Mouse (Mus musculus): ENCODE data around the gene Tmc8.
A peak's percentile ranks its signal among the peaks of the same experiment; 100 is the strongest.
"Not testable (repeated sequence)": the region's sequence is repeated elsewhere in the genome, so short reads cannot be mapped to it uniquely, and the experiment has no call there.

Tmc8 gene

DNA sequence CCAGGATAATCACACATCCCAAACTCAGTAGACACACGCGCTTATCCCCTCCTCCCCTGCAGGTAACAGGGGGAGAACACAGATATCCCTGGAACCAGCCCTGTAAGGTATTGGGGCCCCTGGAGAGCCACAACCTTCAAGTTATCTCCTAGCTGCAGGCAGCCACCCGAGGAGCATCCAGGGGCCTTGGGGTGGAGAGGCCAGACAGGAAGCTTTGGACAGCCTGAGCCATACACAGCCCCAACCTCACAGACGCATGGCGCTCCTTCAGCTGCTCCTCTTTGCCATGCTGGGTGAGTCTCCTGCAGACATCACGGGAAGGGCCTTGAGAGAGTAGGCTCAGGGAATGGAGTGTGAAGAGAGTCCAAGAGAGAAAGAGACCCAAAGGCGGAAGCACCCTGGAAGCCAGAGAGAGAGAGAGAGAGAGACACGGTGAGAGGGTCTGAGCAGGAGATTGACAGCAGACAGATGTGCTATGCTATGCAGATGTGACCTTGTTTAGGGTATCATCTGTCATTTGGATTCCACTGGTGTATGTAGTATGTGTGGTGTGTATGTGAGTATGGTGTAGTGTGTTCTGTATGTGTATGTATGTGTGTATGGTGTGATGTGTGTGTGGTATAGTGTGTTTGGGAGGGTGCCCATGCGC, 15.8 kb downstream of the Tmc8 start, which contains the start of gene 6030468B19Rik:
6030468B19Rik (plus strand) TSS at position 150 of the 649 bp plus-strand sequence.
- no peak for DNase-seq (ENCODE audit: low spot score in 2 of 2)

DNA sequence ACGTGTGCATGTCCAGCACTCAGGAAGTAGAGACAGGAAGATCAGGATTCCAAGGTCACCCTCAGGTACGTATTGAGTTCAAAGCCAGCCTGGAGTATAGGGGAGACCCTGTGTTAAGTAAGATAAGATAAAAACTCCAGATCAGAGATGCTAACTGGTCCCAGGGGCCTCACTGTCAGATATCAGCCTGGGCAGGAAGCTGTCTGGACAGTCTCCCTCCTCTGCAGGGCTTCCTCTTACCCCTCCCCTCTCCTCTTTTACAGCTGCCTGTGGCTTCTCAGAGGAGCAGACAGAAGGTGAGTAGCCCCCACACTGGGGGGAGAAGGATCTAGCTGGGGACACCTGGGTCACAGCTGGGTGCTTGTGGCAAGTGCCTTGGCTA, 16.3 kb downstream of the Tmc8 start:
- DNase-seq (ENCODE audit: low spot score in 2 of 2), result no peak

DNA sequence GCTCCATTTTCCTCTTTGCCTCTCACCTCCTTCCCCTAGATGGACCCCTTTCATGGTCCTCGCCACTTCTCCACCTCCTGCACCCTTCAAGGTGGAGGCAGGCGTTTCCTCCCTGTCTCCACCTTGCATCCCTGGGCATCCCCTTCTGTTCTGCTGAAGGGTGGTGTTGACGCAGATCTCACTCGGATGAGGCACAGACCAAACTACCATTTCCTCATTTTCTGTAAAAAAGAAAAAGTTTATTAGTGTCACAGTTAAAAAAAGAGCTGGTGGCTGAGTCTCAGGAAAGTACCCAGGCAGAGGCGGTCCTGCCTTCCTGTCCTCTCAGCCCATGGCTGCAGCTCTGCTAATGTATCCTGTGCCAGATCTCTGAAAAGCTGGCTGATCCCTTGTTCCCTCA, 17.3 kb downstream of the Tmc8 start:
- no peak for DNase-seq (ENCODE audit: low spot score in 2 of 2)

DNA sequence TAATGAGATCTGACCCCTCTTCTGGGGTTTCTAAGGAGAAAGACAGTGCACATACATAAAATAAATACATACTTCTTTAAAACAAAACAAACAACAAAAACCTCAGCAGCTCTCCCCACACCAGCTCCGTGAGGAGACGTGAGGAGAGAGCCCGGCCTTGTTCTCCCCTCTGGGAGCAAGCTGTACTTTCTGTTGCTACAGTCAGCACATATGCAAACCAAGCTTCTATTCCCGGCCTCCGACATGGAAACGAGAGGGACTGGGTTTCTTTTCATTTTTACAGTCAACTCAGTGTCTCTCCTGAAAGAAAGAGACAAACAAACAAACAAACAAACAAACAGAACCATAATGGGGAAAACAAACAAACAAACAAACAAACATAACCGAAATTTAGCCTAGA, 18.2 kb downstream of the Tmc8 start:
- no peak for DNase-seq (ENCODE audit: low spot score in 2 of 2)

DNA sequence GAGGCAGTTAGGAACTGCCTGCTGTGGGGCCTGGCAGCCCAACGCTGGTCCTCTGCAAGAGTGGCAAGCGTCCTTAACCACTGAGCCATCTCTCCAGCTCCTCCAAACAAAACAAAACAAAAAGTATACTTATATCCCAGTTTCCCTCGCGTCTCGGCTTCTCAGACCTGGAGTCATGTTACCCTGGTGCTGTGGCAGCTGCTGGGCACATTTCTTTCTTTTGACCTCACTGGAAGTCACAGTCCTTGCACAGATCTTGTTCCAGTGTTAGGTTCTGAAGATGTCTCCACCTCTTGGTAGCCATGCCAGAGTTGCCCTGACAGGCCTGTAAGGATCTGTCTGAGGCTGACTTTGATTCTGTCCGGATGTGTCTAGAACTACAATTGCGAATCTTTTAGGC, 19.8 kb downstream of the Tmc8 start:
- no peak for DNase-seq (ENCODE audit: low spot score in 2 of 2)

DNA sequence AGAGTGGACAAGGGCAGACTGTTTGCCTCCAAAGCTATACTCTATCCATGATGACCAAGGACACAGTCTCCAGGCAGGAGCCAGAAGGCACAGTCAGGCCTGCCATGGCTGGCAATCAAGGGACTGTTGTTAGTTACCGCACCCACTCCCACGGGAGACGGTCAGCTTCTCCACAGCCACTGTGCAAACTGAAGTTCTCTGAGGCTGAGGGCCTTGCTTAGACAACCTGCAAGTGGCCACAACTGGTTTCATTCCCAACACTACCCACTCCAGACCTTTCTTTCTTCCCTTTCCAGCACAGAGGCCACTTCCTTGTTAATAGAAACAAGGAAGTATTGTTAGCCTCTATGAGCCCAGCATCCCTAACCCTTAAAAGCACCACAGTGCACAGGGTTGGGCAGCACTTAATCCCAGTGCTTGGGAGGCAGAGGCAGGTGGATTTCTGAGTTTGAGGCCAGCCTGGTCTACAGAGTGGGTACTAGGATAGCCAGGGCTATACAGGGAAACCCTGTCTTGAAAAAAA, 21.4 kb downstream of the Tmc8 start:
- no peak for DNase-seq (ENCODE audit: low spot score in 2 of 2)

DNA sequence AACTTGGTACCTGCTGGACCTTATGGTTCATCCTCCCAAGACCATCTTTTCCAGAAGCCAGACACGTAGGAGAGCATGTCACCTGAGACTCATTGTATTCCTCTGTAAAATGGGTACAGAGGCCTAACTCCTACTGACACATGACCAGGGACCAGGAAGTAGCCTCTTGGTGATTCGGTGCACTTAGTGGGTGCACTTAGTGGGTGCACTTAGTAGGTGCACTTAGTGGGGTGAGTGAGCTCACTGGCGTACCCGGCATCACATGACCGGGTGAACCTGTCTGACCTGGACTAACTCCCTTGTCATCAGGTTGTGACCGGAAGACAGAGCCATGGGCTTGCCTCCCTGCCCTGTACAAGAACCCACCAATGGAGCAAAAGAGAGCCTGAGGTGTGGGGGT, 24.9 kb downstream of the Tmc8 start:
- no peak for DNase-seq (ENCODE audit: low spot score in 2 of 2)

DNA sequence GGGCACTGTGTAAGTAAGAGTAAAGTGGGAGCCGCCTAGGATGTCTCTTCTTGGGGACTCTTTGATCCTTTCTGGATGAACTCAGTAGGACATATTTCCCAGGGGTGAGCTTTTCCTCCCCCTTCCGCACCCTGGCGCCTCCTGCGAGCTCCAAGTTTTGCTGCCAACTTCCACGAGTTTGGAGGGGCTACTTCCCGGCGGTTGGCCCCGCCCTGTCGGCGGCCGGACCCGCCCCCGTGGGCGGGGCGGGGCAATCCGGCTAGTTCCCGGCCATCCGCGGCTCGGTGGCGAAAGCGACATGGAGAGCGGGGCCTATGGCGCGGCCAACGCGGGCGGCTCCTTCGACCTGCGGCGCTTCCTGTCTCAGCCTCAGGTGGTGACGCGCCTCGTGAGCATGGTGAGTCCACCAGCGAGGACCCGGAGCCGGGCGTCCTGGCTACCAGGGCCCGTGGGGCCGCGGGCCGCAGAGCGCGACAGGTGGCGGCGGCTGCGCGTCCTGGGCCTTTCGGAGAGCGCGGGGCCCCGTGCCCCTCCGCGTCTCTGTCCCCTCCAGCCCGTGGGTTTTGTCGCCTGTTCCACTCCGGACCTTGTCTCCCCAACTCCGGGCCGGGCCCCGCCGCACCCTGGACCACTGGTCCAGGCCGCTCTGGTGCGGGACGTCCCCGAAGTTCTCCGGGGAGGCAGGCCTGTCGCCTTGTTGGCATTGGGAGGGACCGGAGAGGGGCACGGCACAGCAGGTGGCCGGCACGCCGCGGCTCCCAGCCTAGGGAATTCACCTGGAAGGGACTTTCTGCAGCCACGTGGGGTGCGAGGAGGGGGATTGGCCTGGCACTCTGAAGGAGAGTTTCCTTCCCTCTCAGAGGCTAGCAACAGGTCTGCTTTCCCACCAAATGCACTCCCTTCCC, 27.8 kb downstream of the Tmc8 start, which contains the start of the genes Gm20708 and Syngr2:
Gm20708 (plus strand) TSS at position 262 of the 905 bp plus-strand sequence.
Syngr2 (plus strand) TSS at position 262 of the 905 bp plus-strand sequence.
- DNase-seq (ENCODE audit: low spot score in 2 of 2), result peak in 1 of 2 experiments; percentile 61

DNA sequence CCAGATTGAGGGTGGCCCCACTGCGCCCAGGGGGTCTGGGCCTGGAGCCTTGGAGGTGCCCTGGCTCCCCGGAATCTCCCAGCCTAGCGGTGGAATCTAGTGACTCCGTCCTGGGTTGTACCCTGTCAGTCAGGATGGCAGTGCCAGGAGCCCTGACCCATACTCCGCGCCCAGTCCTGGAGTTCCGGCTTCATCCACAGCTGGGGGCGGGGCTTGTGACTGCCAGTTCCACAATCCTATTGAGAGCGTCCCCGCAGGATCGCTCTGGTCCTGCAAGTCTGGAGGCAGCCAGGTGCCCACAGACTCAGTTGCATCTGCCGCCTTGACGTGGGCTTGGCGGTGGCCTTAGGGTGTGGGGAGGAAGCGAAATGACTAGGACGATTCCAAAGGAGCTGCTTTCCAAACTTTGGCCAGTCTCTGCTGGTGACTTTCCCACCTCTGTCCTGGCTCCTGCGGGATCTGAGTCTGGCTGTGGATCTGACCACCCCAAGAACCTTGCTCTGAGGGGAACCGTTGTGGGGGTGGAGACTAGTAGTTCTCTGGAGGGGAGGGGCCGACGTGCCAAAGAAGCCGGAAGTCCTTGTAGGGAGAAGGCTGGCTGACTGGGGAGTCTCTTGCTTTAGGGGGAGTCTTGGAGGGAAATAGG, 28.6 kb downstream of the Tmc8 start:
- peak; percentile 76 to 77 for DNase-seq (ENCODE audit: low spot score in 2 of 2)

DNA sequence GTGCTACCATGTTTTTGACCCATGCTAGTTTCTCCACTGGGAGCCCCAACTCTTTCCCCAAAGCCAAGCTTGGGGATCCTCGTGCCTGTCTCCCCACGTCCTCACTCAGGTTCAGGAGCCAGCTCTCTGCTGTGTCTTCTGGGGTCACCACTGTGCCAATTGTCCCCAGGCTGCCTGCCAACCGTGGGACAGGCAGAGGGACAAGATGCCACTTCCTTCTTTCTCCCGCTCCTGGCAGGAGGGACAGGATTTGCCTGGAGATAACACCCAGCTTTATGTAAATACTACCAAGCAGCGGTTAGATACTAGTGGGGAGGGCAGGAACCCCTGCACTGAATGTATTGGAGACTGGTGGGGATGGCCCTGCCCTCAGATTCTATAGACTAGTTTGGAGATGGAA, 32.0 kb downstream of the Tmc8 start:
- DNase-seq (ENCODE audit: low spot score in 2 of 2), result no peak

DNA sequence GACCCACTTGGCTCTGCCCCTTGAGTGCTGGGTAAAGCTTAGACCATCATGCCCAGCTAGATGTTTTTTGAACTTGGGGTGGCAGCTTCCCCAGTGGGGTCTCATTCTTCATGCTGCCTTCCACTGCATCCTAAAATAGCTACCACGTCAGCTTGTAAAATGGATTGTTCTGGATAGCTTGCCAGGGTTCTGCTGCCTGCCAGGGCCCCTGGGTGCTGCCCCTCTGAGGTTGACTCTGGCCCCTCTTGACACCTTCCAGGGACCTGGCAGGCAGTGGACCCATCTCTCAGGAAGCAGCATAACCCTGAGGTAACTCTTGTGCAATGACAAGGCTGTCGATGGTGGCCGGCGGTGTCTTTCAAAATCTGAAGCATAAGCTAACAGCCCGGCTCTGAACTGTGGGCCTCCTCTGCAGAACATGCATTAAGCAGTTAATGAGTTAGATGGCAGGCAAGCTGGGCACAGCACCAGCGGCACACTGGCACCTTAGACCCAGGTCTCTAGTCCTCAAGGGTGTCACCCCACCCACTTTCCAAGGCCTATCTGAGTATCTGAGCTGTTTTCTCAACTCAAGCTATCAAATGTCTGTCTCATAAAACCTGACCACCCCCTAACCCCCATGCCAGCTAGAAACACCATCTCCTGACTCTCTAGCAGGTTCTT, 33.0 kb downstream of the Tmc8 start:
- no peak for DNase-seq (ENCODE audit: low spot score in 2 of 2)

DNA sequence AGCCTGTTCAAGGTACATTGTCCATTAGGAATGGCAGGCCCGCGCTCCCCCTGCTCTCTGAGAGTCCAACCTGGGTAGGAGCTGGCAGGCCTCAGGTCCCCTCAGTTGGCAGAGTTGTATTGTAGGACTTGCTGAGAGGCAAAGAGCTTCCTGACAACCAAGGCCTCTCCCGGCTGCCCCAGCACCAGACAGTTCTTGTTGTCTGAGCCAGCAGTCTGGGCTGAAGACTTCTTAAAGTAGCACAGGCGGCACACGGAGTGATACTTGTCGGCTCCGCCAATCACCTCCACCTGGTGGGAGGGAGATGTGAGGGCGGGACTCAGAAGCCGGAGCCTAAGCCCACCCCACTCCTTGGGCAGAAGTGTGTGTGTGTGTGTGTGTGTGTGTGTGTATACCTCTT, 34.0 kb downstream of the Tmc8 start:
- not testable (repeated sequence) for DNase-seq (ENCODE audit: low spot score in 2 of 2)

DNA sequence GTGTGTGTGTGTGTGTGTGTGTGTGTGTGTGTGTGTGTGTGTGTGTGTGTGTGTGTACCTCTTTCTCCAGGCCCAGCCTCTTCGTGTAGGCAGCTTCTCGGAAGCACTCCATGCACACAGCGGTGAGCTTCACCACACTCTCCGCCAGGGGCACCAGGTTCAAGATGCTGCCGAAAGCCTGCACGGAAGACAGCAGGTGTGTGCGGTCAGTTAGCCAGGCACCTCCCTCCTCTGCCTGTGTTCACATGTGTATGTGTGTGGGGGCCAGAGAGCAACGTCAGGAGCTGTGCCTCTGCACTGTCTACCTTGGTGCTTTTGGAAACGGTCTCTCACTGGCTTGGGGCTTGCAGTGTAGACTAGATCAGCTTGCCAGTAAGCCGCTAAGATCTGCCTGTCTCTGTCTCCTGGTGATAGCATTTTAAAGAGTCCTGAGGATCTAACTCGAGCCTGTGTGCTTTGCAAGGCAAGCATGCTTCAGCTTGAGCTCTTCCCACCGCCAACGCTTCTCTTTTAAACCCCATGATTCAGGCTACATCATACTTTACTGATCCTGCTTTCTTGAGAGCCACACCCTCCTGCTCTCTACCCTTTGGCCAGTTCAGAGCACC, 34.6 kb downstream of the Tmc8 start:
- DNase-seq (ENCODE audit: low spot score in 2 of 2), result no peak

DNA sequence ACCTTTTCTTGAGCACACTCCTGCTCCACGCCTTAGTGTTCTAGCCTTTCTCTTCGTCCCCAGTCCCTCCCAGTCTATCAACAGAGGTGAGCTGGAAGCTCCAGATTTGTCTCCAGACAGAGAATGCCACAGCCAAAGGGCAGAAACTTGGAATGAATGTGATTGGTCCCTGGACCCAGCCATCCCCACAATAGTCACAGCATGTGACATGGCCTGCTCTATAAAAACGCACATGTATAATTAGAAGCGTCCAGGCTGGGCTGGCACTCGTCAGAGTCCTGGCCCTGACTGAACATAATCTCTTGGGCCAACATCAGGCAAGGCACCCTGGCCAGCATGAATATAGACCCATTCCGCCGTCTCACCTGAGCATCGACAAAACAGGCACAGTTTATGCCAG, 37.2 kb downstream of the Tmc8 start:
- DNase-seq (ENCODE audit: low spot score in 2 of 2), result no peak

DNA sequence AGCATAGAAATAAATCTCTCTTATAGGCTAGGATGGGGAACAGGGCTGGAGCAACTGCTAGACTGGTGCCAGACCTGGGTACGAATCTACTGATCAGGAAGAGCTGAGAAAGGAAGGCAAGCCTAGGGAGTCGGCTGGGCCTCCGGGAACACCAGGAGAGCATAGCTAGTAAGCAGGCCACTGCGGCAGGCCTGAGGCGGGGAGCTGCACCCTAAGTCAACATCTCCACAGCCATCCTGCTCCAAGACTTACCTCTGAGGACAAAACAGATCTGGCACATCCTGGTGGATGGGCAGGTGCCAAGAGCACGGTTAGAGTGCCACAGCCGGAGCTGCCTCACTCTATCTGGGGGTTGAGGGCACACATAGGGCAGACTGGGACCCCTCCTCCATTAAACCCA, 38.3 kb downstream of the Tmc8 start:
- no peak for DNase-seq (ENCODE audit: low spot score in 2 of 2)

DNA sequence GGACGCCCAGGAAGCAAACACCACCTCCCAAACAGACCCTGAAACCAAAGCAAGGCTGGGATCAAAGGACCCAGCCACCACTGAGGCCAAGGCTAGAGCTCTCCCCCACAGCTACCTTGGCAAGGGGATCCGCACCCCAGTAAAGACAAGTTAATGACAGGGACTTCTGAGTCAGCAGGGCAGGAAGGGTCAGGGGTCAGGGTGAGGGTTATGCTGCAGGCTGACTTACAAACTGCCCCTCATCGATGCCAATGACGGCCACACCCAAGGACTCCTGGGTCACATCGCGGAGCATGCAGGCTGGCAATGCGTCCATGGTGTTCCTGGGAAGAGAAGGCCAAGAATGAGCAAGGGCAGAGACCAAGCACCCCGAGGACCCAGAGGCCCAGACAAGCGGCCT, 40.0 kb downstream of the Tmc8 start:
- DNase-seq (ENCODE audit: low spot score in 2 of 2), result no peak

DNA sequence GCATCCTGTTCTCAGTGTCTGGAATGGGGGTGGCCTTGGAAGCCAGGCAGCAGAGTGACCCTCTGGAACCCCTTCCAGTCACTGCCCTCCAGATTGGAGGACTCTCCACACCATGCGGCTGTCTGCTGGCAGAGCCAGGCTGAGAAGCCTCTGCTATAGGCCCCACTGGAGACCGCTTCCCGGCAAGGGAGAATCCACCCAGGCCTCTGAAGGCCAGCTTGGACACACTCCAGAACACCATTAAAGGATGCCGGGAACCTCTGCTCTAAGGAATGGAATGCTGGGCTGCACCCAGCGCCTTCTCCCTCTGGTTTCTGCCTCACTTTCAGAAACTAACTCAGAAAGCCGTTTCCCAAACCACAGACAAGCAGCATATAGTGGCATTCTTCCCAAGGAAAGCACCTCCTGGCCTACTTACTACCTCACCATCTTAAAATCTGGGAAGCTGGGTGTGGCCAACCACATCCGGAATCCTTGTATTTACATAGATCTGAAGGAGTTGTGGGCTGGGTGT, 40.9 kb downstream of the Tmc8 start:
- no peak for DNase-seq (ENCODE audit: low spot score in 2 of 2)

DNA sequence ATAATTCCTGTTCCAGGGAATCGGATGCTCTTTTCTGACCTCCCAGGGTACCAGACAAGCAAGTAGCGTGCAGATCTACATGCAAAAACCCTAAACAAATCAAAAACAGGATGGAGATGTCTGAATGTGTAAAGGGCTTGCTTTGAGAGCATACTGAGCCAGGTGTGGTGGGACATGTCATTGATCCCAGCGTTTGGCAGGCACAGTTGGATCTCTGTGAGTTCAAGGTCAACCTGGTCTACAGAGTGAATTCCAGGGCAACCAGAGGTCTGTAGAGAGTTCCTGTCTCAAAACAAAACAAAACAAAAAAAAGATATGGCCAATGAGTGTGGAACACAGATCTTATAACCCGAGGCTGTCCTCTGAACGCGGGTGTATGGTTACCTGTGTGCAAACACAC, 41.5 kb downstream of the Tmc8 start:
- no peak for DNase-seq (ENCODE audit: low spot score in 2 of 2)

DNA sequence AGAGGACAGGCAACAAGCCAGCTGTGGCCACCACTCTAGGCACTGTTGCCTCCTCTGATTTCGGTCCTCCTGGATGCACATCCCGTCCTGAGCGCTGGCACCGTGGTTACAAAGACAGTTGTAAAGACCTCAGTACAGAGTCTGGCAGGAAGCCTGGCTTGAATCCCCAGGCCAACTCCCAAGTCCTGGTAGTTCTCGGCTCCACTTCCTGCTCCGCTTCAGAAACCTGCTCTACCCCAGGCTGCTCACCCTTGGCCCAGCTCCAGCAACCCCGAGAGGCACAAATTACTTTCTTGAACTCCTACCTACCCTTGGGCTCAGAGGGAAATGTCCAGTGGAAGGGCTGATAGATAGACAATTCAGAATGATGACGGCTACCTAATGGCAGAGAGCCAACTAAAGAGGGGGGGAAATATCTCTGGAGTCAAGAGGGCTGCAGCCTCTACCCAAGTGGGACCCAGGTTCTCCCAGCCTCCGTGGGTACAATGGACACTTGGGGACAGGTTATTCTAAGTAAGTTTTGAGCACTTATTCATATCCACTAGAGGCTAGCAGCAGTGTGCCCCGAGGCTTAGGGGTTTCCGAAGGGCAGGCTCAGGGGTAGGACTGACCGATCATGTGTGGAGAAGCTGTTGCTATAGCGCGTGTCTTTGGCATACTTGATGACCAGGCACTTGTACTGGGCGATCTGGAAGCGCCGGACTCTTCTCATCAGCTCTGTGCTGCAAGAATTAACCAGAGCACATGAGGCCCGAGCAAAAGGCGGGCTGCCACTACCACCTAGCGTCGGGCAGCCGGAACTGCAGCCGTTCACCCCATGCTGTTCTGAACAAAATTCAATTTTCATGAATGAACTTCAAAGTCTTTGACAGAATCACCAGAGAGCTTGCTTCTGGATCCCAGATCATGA, 42.4 kb downstream of the Tmc8 start:
- peak; percentile 58 to 81 for DNase-seq (ENCODE audit: low spot score in 2 of 2)
